Mouse (Mus musculus) erythroblast, embryonic 14.5 days (primary cell): ENCODE data around the gene Fscn1. TPM values are rescaled to one million over a fixed set of nuclear protein-coding genes. Genes with fewer than 3 reads are reported as not detected.

Source experiments
- H3K27me3 ChIP-seq: 2 replicates; pipeline ENCODE4 v1.6.1; 2012; ENCODE audit warnings: inconsistent platforms; ENCODE audit not compliant: control insufficient read depth
- H3K36me3 ChIP-seq: 2 replicates; pipeline ENCODE4 v1.6.1; 2012; ENCODE audit warnings: mild to moderate bottlenecking, inconsistent platforms; ENCODE audit not compliant: control insufficient read depth
- H3K4me1 ChIP-seq: 2 replicates; pipeline ENCODE4 v1.6.1; 2012; ENCODE audit warnings: inconsistent platforms; ENCODE audit not compliant: control insufficient read depth
- H3K4me3 ChIP-seq: replicated peaks from 2 replicates; pipeline ENCODE3; 2012; ENCODE audit warnings: moderate library complexity, mild to moderate bottlenecking, inconsistent platforms
- H3K9me3 ChIP-seq: 2 replicates; pipeline ENCODE4 v1.6.1; 2012; ENCODE audit warnings: low read length, inconsistent platforms, mixed read lengths; ENCODE audit not compliant: control insufficient read depth
- GATA1 ChIP-seq: IDR thresholded peaks from 2 replicates; pipeline ENCODE4 v1.6.1; 2012; ENCODE audit warnings: low read length, inconsistent platforms, mixed read lengths
- TAL1 ChIP-seq: IDR thresholded peaks from 3 replicates; pipeline ENCODE4 v1.6.1; 2012; ENCODE audit warnings: low read length, inconsistent platforms, mixed read lengths
- polyA plus RNA-seq: library from polyadenylated mRNA; stranded (reverse); fragments of >175 nt; gene quantifications from 2 replicates; pipeline ENCODE4 v1.2.3, GENCODE M21; 2012

The Fscn1 gene
- polyA plus RNA-seq = 0.36 and 0.46 TPM in 2 replicates

DNA sequence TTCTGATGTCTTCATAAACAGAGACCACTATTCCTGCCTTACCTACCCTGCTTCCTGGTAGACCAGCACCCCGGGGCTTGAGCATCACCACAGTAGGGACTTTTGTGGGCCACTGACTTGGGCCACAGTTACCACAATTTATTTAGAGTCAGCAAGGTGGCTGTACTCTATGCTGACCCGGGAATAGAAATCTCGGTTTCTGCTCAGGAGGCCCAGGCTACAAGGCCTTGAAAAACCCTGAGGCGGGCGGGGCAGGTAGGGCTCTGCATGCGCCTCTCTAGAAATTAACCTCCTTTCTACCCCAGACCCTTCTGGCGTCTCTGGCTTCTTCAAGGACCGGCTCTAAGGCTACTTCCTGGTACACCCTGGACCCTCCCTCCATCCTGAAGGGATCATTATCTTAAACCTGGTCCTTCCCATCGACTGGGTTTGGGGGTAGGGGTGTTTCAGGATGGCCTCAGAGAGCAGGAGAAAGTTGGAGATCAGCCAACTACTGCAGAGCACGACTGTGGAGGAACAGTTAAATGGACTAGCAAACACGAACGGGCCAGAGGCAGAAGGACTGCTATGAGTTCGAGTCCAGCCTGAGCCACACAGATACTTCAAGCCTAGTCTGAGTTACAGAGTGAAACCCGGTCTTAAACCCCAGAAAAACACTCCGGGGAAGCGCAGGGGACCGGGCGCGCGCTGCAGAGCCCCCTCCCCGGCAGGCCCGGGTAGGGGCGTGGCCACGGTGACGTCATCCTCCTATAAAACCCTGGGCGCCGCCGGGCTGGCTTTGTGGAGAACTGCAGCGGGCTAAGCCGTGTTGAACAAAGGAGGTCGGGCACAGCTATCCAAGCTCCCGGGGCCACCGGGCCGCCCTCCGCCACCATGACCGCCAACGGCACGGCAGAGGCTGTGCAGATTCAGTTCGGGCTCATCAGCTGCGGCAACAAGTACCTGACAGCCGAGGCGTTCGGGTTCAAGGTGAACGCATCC is at the start of gene Fscn1:
Fscn1 (plus strand) TSS at position 768 of the 981 bp plus-strand sequence.
- H3K36me3 ChIP-seq = no peaks in the 10 kb centered on the region
- peak within 1 kb of the TSS; percentile 59 for H3K4me3 ChIP-seq
- peaks cover 12% of the 10 kb centered on the region; the same call in 1 of the 2 replicates for H3K9me3 ChIP-seq
- no peak for TF ChIP-seq TAL1
- no peak for TF ChIP-seq GATA1
- peaks cover 78% of the 10 kb centered on the region for H3K27me3 ChIP-seq
- H3K4me1 ChIP-seq = peaks cover 14% of the 10 kb centered on the region

DNA sequence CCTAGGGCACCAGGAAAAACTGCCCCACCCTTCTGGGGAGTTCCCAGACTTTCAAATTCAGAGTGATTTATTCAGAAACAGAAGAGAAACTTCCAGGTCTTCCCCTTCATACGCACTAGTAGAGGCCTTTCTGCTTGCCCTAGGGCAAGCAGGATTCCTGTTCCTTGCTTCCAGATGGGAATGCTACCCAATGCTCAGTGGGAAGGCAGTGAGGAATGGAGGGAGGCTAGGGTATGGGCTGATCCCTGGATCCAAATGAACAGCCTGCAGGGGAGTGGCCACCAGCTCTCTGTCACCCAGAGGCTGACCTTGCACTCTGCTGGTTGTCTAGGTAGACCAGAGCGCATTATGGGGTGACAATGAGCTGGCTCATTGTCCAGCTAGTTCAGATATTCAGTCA is 48.5 kb upstream of the Fscn1 start:
- Histone ChIP-seq H3K4me1 (peaks cover 73% of the 10 kb centered on the region), H3K36me3 (no peaks in the 10 kb centered on the region), H3K4me3 (no peak overlapping the region), H3K27me3 (no peaks in the 10 kb centered on the region), H3K9me3 (no peaks in the 10 kb centered on the region)
- TF ChIP-seq TAL1 (no peak), GATA1 (no peak)

DNA sequence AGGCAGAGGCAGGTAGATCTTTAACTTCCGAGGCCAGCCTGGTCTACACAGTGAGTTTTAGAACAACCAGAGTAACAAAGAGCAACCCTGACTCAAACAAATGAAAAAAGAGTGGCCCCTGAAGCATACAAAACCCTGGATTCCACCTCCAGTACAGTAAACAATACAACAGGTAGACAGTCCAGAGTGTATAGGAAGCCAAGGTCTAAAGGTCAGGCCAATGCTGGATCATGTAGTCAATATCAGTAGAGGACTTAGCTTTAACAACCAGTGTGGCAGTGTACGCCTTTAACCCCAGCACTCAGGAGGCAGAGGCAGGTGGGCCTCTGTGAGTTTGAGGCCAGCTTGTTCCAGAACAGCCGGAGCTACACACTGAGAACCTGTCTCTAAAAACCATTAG is 47.8 kb upstream of the Fscn1 start:
- Histone ChIP-seq H3K27me3 (no peaks in the 10 kb centered on the region), H3K4me3 (no peak overlapping the region), H3K9me3 (peaks cover 1% of the 10 kb centered on the region; the same call in 1 of the 2 replicates), H3K36me3 (peaks cover under 1% of the 10 kb centered on the region; the same call in 1 of the 2 replicates), H3K4me1 (peaks cover 71% of the 10 kb centered on the region)
- no peak for TF ChIP-seq TAL1
- no peak for TF ChIP-seq GATA1

DNA sequence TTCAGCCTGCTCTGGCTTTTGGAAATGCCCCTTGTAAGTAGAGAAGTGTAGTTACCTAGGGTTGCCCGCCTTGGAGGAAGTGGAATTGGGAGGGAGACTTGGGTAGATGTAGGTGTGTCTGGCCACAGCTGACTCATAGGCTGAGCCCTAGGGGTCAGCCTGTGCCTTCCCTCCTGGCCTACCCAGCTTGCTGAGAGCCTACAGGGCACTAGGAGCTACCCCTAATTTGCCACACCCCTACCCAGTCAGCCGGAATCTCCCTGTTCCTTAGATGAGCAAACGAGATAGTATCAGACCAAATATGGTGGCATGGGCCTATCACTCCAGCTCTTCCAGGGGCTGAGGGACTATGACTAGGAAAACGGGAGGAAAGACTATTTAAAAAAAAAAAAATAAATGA is 47.4 kb upstream of the Fscn1 start:
- no peaks in the 10 kb centered on the region for H3K27me3 ChIP-seq
- peaks cover 3% of the 10 kb centered on the region; the same call in 1 of the 2 replicates for H3K9me3 ChIP-seq
- H3K4me1 ChIP-seq = peaks cover 69% of the 10 kb centered on the region
- peaks cover 2% of the 10 kb centered on the region; the same call in 1 of the 2 replicates for H3K36me3 ChIP-seq
- TF ChIP-seq TAL1 = no peak
- peak; percentile 69 for TF ChIP-seq GATA1
- H3K4me3 ChIP-seq = no peak overlapping the region

DNA sequence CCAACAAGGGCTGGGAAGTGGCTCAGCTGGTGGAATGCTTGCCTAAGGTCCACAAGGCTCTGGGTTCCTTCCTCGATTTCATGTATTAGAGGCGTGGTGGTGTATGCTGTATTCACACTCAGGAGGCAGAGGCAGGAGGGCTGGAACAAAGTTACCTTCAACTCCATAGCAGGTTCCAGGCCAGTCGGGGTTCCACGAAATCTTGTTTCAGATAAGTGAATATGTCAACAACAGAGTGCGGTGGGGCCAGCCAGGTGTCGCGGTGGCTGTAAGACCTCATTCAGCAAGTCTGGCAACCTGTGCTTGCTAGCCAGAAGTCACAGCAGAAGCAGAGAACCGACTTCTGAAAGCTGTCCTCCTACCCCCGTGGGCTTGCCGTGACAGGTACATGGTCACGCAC is 44.9 kb upstream of the Fscn1 start:
- Histone ChIP-seq H3K27me3 (no peaks in the 10 kb centered on the region), H3K36me3 (peaks cover 2% of the 10 kb centered on the region; the same call in 1 of the 2 replicates), H3K4me1 (peaks cover 59% of the 10 kb centered on the region), H3K9me3 (peaks cover 3% of the 10 kb centered on the region; the same call in 1 of the 2 replicates), H3K4me3 (no peak overlapping the region)
- no peak for TF ChIP-seq TAL1
- no peak for TF ChIP-seq GATA1

DNA sequence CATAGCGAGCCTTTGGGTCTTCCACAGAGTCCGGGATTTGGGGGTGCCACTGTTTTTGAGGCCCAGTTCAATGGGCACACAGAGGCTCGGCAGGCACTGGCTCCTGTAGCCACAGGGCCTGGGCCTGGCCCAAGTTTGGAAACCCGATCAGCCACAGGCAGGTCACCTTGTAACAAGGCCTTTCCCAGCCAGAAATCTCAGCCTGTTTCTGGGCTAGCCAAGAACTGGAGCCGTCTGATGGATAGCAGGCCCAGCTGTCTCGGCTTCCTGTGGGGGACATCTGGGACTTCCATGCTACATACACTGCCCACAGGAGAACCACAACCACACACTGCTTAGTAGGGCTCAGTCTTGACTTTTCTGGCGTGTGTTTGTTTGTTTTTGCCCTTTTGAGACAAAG is 43.5 kb upstream of the Fscn1 start:
- Histone ChIP-seq H3K4me3 (no peak overlapping the region), H3K9me3 (peaks cover 3% of the 10 kb centered on the region; the same call in 1 of the 2 replicates), H3K27me3 (no peaks in the 10 kb centered on the region), H3K36me3 (peaks cover 2% of the 10 kb centered on the region; the same call in 1 of the 2 replicates), H3K4me1 (peaks cover 63% of the 10 kb centered on the region)
- TF ChIP-seq TAL1 (no peak), GATA1 (no peak)

DNA sequence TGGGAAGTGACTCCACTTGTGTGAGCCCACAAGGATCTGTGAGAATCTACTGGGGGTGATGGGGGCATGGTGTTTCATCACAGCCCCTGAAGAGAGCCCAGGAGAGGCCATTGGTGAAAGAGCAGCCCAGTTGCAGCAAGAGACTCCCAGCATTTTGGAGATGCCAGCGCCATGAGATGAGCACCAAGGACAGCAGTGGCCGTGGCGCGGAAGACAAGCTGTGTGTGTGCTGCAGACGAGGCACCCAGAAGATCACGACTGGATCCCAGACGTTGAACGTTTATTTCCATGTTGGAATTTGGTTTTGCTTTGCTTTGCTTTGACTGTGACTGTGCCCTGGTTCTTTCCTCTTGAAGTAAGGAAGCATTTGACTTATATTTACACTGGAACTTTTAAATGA is 42.7 kb upstream of the Fscn1 start:
- Histone ChIP-seq H3K4me1 (peaks cover 64% of the 10 kb centered on the region), H3K27me3 (no peaks in the 10 kb centered on the region), H3K36me3 (peaks cover 2% of the 10 kb centered on the region; the same call in 1 of the 2 replicates), H3K4me3 (no peak overlapping the region), H3K9me3 (peaks cover 3% of the 10 kb centered on the region; the same call in 1 of the 2 replicates)
- no peak for TF ChIP-seq TAL1
- TF ChIP-seq GATA1 = no peak

DNA sequence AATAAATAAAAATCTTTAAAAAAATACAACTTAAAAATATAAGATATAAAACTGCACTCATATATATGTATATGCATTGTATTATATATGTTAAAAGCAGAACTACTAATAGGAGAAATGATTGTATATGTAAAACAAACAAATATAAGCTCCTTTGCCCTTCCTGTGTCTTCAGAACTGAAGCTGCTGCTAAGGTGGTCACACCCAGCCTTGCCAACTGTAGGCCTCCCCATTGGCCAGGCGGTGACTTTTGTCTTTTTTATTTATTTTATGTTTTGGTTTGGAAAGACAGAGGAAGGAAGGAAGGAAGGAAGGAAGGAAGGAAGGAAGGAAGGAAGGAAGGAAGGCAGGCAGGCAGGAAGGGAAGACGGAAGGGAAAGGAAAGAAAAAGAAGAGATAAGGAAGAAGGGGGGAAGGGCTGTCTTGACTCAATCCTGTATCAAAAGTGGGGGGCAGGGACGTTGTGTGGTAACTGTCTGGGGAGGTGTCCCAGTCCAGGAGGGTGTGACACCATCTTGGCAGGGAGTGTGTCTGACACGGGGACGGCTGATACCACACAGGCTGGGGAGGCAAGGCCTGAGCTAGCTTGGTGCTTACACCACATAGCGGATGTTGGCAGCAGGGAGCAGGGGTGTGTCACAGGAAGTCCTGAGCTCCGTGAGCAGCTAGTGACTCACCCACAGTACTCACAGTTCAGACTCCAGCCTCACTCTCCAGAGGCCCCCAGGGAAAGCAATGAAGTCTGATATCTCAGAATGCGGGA is 39.7 kb upstream of the Fscn1 start:
- H3K4me3 ChIP-seq = peak overlapping the region; percentile 60
- H3K36me3 ChIP-seq = peaks cover 2% of the 10 kb centered on the region; the same call in 1 of the 2 replicates
- no peaks in the 10 kb centered on the region for H3K27me3 ChIP-seq
- peaks cover 73% of the 10 kb centered on the region for H3K4me1 ChIP-seq
- peak; percentile 54; the same call in 1 of the 3 replicates for TF ChIP-seq TAL1
- TF ChIP-seq GATA1 = no peak
- H3K9me3 ChIP-seq = peaks cover 3% of the 10 kb centered on the region; the same call in 1 of the 2 replicates

DNA sequence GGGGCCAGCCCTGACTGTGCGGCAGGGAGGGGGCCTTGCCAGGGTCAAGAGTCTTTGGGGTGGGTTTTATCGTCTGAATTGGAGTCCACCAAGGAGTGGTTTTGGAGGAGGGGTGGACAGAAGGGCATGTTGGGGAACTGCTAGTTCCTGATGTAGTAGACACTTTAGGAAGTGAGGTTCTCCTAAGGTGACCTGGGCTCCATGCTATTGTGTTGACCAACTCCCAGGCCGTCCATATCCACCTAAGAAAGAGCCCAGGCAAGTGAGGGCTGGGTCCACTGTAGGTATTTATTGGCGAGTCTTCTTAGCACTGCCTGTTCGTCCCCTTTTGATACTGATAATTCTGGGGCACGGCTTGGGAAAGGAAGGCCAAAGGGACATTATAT is 39.1 kb upstream of the Fscn1 start:
- Histone ChIP-seq H3K4me1 (peaks cover 77% of the 10 kb centered on the region), H3K27me3 (no peaks in the 10 kb centered on the region), H3K36me3 (peaks cover 2% of the 10 kb centered on the region; the same call in 1 of the 2 replicates), H3K9me3 (peaks cover 3% of the 10 kb centered on the region; the same call in 1 of the 2 replicates), H3K4me3 (peak overlapping the region; percentile 60)
- TF ChIP-seq GATA1 (no peak), TAL1 (no peak)
